ENCODE assay signal across 8 mouse cellular contexts in the genomic region with DNA sequence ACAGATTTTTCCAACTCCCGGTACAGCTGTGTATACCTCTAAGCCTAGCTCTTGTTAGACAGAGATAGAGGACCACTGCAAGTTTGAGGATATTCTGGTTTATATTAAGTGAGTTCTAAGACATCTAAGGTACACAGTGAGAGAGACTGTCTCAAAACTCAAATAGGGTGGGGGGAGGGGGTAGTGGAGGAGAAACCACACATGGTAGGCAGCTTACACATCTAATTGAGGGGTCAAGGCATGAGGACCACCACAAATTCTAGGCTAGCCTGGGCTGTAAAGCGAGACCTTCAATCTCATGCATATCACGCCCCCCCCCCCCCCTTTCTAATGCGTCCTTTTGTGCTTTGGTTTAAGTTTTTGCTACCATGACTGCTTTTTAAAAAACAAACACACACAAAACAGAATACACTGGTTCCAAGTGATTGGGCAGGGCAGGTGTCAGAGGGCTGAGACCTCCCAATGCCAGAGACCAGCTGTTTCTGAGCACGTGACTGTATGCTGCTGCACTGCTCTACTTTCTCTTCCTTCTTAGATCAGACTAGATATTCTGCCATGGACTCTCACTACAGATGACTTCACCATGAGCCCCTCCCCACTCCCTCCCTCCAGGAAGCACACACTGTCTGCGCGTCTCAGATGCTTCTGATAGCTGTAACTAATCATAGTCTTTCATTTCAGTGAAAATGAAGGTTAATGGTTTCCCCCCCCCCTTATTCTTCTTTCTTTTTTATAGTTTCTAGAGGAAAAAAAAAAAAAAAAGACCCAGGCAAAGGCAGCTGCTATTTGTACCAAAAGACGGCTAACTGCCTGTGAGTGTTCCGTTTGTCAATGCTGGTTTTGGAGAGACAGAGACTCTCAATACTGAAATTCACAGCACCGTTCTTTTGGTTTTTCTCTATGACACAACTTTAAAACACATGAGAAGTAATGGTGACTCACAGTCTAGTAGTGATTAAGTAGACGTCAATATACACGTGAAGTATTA. TPM values are rescaled to one million over a fixed set of nuclear protein-coding genes. Genes with fewer than 3 reads are reported as not detected.
DNase-seq lines count a peak whose midpoint lies in the region; ATAC-seq lines count a peak whose summit lies in the region.

No protein-coding gene starts in this region.

- intact Hi-C loops in left cerebral cortex, postnatal 14 days (cut with DNase I): no loop called here

- ATAC-seq in heart, embryonic 11.5 days (replicated peaks; ENCODE audit: insufficient number of reproducible peaks, low FRiP score, low TSS enrichment): no peak; the same call in 1 of the 2 replicates
- ATAC-seq in forebrain, embryonic 14.5 days: peak; percentile 69; the same call in 1 of the 2 replicates
- peak; percentile 87 for ATAC-seq in kidney, embryonic 15.5 days (replicated peaks; ENCODE audit: low FRiP score)

- H3K9me3 ChIP-seq in heart, embryonic 11.5 days (replicated peaks; ENCODE audit: control insufficient read depth, low read length): no peaks in the 10 kb centered on the region
- H3K9me3 ChIP-seq in forebrain, embryonic 14.5 days (replicated peaks; ENCODE audit: control insufficient read depth, low read length): no peaks in the 10 kb centered on the region
- no peaks in the 10 kb centered on the region for H3K9me3 ChIP-seq in kidney, embryonic 15.5 days (replicated peaks)

- H3K27me3 ChIP-seq in heart, embryonic 11.5 days (ENCODE audit: control insufficient read depth, insufficient read depth, low read length): no peaks in the 10 kb centered on the region
- H3K27me3 ChIP-seq in forebrain, embryonic 14.5 days (replicated peaks; ENCODE audit: control insufficient read depth, insufficient read depth, low read length): no peaks in the 10 kb centered on the region
- no peaks in the 10 kb centered on the region for H3K27me3 ChIP-seq in kidney, embryonic 15.5 days
- no peaks in the 10 kb centered on the region for H3K27me3 ChIP-seq in splenic B cell, adult 2 months (ENCODE audit: control insufficient read depth, insufficient read depth, low read length, poor library complexity, severe bottlenecking)

- H3K4me2 ChIP-seq in heart, embryonic 11.5 days: no peak overlapping the region
- H3K4me2 ChIP-seq in forebrain, embryonic 14.5 days (ENCODE audit: low read length): no peak overlapping the region
- no peak overlapping the region for H3K4me2 ChIP-seq in kidney, embryonic 15.5 days

- H3K4me3 ChIP-seq in heart, embryonic 11.5 days (ENCODE audit: low read depth, low read length): no peak overlapping the region
- H3K4me3 ChIP-seq in forebrain, embryonic 14.5 days (ENCODE audit: low read depth, low read length): no peak overlapping the region
- H3K4me3 ChIP-seq in kidney, embryonic 15.5 days (replicated peaks): no peak overlapping the region
- peak overlapping the region; percentile 2; the same call in 1 of the 2 replicates for H3K4me3 ChIP-seq in macrophage (ENCODE audit: inconsistent target)

- peaks cover 100% of the 10 kb centered on the region for H3K79me2 ChIP-seq in macrophage (ENCODE audit: inconsistent target)

- no peak overlapping the region for H3K9ac ChIP-seq in heart, embryonic 11.5 days (ENCODE audit: low read depth, low read length)
- no peak overlapping the region for H3K9ac ChIP-seq in forebrain, embryonic 14.5 days (ENCODE audit: low read length)
- H3K9ac ChIP-seq in kidney, embryonic 15.5 days: no peak overlapping the region

- DNase-seq in heart, adult 8-10 months (ENCODE audit: low spot score): peak; percentile 21
- peak; percentile 50 for DNase-seq in forebrain, embryonic 14.5 days (ENCODE audit: low spot score)
- DNase-seq in splenic B cell, adult 2 months (ENCODE audit: low read depth, low spot score): peak; percentile 96
- DNase-seq in urinary bladder, postnatal 10 days (ENCODE audit: low spot score): no peak
- DNase-seq in left cerebral cortex, postnatal 14 days (ENCODE audit: low spot score in 2 of 2): no peak

- WGBS in heart, embryonic 11.5 days (ENCODE audit: insufficient replicate concordance): 58% methylated on average over 12 of the region's 12 CpGs
- WGBS in forebrain, embryonic 14.5 days: 74% methylated on average over 12 of the region's 12 CpGs
- 57% methylated on average over 12 of the region's 12 CpGs for WGBS in kidney, embryonic 15.5 days
- 36% methylated on average over 11 of the region's 12 CpGs for WGBS in macrophage (ENCODE audit: missing documents)

- peaks cover 4% of the 10 kb centered on the region for H3K4me1 ChIP-seq in heart, embryonic 11.5 days (ENCODE audit: control insufficient read depth, insufficient read depth, low read length)
- no peaks in the 10 kb centered on the region; the same call in none of the 2 replicates for H3K4me1 ChIP-seq in forebrain, embryonic 14.5 days (ENCODE audit: control insufficient read depth, insufficient read depth, low read length)
- peaks cover 29% of the 10 kb centered on the region for H3K4me1 ChIP-seq in kidney, embryonic 15.5 days

- H3K36me3 ChIP-seq in heart, embryonic 11.5 days (ENCODE audit: control insufficient read depth, insufficient read depth, low read length): no peaks in the 10 kb centered on the region
- no peaks in the 10 kb centered on the region; the same call in 1 of the 2 replicates for H3K36me3 ChIP-seq in forebrain, embryonic 14.5 days (ENCODE audit: control insufficient read depth, insufficient read depth, low read length)
- 0 out of 2 replicates have a peak, but pooled peaks cover 5% of the 10 kb centered on the region for H3K36me3 ChIP-seq in kidney, embryonic 15.5 days
- H3K36me3 ChIP-seq in macrophage (ENCODE audit: inconsistent target): no peaks in the 10 kb centered on the region
- H3K36me3 ChIP-seq in splenic B cell, adult 2 months (ENCODE audit: control insufficient read depth, insufficient read depth, low read length, poor library complexity, severe bottlenecking): 0 out of 2 replicates have a peak, but pooled peaks cover 3% of the 10 kb centered on the region

- H3K27ac ChIP-seq in heart, embryonic 11.5 days (ENCODE audit: low read depth, low read length): no peak overlapping the region
- no peak overlapping the region for H3K27ac ChIP-seq in forebrain, embryonic 14.5 days (ENCODE audit: low read depth, low read length)
- H3K27ac ChIP-seq in kidney, embryonic 15.5 days: no peak overlapping the region
- peak overlapping the region; percentile 10; the same call in 1 of the 2 replicates for H3K27ac ChIP-seq in macrophage

RNA-seq across cellular contexts. Expression of gene Fbxo11, which starts 22.7 kb away (rescaled TPM):
- total RNA-seq in heart, adult 8-10 months (2022): 10 to 100 TPM; 31.1 to 37.0 (median 35.5) TPM
- 17.3 and 17.7 TPM in 2 replicates for polyA plus RNA-seq in heart, embryonic 11.5 days (2014; fragmentation: Nextera tagmentation; extraction: Ambion mirVana)
- polyA plus RNA-seq in forebrain, embryonic 14.5 days (2014; fragmentation: Nextera tagmentation; extraction: Ambion mirVana): 39.6 and 40.8 TPM in 2 replicates
- polyA plus RNA-seq in kidney, embryonic 15.5 days (2015; fragmentation: Nextera tagmentation; extraction: Ambion mirVana): 15.9 and 16.4 TPM in 2 replicates
- 100 to 1,000 TPM in 15 of 26 experiments, 10 to 100 TPM in 11; 77.0 to 273 (median 106) TPM for total RNA-seq in macrophage (2018; cell fraction: chromatin; rRNA removed)
- total RNA-seq in macrophage (2018; cell fraction: cytosol; rRNA removed): 100 to 1,000 TPM in 1 of 26 experiments, 10 to 100 TPM in 25; 30.7 to 101 (median 49.0) TPM
- 100 to 1,000 TPM in 8 of 26 experiments, 10 to 100 TPM in 18; 54.4 to 210 (median 80.3) TPM for total RNA-seq in macrophage (2018; cell fraction: nucleus; rRNA removed)
- polyA plus RNA-seq in macrophage (2018): 33.3 to 64.4 TPM (median 36.2 TPM) in 3 replicates
- total RNA-seq in left cerebral cortex, postnatal 14 days (2021): 100 to 1,000 TPM; 109 to 115 TPM

Comparison
In these comparisons a context has a peak if more than half of its experiments do, and no peak if none do; other contexts are left out.
1. DNase-seq: peak in heart, adult 8-10 months (single experiment), forebrain, embryonic 14.5 days (single experiment) and splenic B cell, adult 2 months (single experiment); none in urinary bladder, postnatal 10 days (single experiment) and left cerebral cortex, postnatal 14 days (0 of 2).